Mouse (Mus musculus) heart, postnatal 36 days (tissue): ENCODE measurements around the gene Ocrl. TPM values are rescaled to one million over a fixed set of nuclear protein-coding genes. Genes with fewer than 3 reads are reported as not detected.
A peak's percentile ranks its signal among the peaks of the same experiment; 100 is the strongest.

ENCODE experiments used
- DNase-seq, 2 experiments: peaks; one replicate each; pipeline ENCODE4 v3.0.0; 2021 to 2022
- intact Hi-C: fragments of 180-260 bp; cut with DNase I; formaldehyde crosslinking; loops from one replicate; pipeline ENCODE4 v1.15.1; 2025
- total RNA-seq, 2 experiments: library from RNA; stranded (reverse); gene quantifications; 2 replicates each; pipeline ENCODE4 v1.2.3; 2021

The Ocrl gene
- total RNA-seq, 2 experiments from 2014 or later: 11.0 to 11.6 TPM

GRCm38 (mm10) chrX:47976551-47976950 is 64.4 kb downstream of the Ocrl start:
- DNase-seq: no peak
- intact Hi-C loops: no loop called here

DNA sequence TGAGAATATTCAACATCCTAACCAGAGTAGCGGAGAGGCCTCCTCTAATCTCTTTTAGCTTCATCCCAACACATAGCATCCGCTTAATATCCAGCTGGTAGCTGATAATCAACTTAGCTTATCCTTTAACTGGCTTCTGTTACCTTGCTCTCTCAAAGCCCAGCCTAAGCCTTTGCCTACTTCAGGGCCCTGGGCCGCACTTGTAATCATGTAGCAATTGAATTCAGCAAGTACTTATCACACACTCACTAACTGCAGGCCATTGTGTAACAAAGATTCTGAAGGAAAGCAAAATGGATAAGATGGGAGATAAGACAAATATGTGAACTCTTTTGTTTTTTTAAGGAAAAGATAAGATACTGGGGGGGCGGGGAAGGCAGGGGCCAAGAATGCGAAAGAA is 64.9 kb downstream of the Ocrl start:
- intact Hi-C loops: no loop called here
- DNase-seq: no peak

DNA sequence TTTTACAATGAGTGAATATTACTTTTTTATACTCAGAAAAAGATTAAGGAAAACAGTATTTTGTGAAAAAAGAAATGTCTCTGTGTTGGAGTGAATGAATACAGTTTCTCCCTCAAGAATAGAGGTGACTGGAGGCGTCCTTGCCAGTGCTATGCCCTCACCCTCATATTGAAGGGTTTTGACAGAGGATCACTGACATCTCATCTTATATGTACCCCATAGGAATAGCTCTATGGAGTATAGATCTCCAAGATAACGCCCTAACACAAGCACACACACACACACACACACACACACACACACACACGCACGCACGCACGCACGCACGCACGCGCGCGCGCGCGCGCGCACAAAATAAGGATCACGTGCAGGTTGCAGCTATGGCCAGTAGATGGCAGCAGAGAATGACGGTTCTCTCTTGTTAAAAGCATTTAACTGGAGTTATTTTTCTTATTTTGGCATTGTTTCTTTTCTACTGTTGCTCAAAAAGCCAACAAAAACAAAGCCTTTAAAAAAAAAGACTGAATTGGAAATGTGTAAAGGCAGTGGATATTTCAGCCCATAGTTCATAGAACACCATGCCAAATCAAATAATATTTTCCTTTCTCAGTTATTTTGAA is 72.9 kb downstream of the Ocrl start:
- peak; percentile 43 to 61 for DNase-seq
- intact Hi-C loops: no loop called here

- intact Hi-C loops: no loop called here
- DNase-seq: peak; percentile 38 to 64
Measured at GRCm38 (mm10) chrX:47988024-47988423, 75.8 kb downstream of the Ocrl start.

DNA sequence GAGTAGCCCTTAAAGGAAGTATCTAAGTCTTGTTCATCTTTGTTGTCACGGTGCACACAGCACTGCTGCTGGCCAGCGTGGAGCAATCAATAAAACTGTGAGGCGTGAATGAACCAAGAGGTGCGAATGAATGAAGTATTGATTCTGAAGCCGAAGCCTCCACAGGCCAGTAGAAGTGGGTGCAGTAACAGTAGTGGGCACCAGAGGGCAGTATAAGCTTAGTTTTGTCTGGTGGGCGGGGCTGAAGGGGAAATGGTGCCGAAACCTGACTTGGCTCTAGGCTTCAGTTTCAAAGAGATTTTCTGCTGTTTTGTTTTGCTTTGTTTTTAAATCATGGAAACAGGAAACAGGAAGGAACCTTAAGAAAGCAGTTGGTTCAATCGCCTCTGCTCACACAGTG is 80.4 kb downstream of the Ocrl start:
- DNase-seq: peak; percentile 80 to 82
- intact Hi-C loops: loop anchor here (1.0 to 5.0 kb wide), 4 partner anchors 132 to 540 kb away; partner anchors contain the start of gene Utp14a

- intact Hi-C loops: no loop called here
- DNase-seq: no peak
Measured at GRCm38 (mm10) chrX:47998412-47998811, 86.2 kb downstream of the Ocrl start.

DNA sequence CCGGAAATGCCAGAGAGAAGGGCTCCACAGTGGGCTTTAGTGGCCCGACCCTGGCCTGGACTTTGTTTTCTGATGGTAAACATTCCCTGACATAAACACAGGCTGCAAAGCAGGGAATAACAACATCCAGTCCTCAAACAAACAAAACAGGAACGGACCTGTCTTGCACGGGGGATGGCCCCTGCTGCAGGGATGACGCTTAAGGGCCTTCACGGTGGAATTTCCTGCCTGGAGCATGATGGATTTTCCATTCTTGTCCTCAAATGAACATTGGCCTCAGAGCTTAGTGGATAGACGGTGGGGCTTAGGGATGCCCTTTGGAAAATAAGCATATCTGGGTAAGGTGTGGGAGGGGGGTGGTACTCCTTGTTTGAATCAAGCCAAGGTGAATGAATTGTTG is 89.0 kb downstream of the Ocrl start:
- intact Hi-C loops: no loop called here
- DNase-seq: no peak

DNA sequence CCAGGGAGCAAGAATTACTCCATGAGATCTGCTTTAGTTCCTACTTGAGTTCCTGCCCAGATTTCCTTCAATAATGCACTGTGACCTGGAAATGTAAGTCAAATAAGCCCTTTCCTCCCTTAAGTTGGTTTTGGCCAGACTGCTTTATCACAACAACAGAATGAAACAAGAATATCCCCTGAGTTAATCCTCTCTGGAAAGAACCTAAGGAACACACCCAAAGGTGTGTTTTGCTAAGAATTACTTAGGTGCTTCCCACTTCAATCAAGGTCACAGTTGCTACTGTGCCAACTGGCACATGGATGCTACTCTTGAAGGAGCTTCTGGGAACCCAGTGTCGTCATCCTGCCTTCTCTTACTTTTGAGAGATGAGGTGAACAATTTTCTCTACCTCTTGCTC is 92.6 kb downstream of the Ocrl start:
- intact Hi-C loops: no loop called here
- no peak for DNase-seq

GRCm38 (mm10) chrX:48006062-48006461 is 93.9 kb downstream of the Ocrl start:
- intact Hi-C loops: no loop called here
- DNase-seq: no peak

DNA sequence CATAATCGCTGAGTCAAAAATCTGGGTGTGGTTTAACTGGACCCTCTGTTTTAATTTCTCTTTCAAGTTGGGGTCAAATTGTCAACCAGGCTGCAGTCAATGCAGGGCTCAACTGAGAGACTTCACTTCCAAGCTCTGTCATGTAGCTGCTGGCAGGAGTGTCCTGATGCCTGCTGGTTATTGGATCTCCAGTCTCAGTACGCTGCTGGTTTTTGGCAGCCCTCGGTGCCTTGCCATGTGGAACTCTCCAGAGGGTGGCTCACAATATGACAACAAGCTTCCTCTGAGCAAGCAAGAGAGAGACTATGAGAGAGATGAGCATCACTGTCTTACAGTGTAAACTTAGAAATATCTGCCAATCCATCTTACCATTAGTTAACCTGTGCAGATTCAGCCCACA is 99.5 kb downstream of the Ocrl start:
- no peak for DNase-seq
- intact Hi-C loops: no loop called here

Other genes with a start within 250 kb of the Ocrl start
- 1 to 10 TPM; 1.1 to 1.6 TPM for gene Smarca1, start 19.4 kb upstream of the Ocrl start, total RNA-seq
- 10 to 100 TPM in 1 of 2 experiments, 1 to 10 TPM in 1; 8.4 to 14.5 TPM for gene Apln, start 122.5 kb downstream of the Ocrl start, total RNA-seq
- 1 to 10 TPM; 1.6 to 2.8 TPM for gene Xpnpep2, start 196.3 kb downstream of the Ocrl start, total RNA-seq
- 1 to 10 TPM; 1.6 TPM for gene Sash3, start 234.0 kb downstream of the Ocrl start, total RNA-seq